Mouse (Mus musculus): ENCODE results near the gene 1700003F12Rik.

The 1700003F12Rik gene

DNA sequence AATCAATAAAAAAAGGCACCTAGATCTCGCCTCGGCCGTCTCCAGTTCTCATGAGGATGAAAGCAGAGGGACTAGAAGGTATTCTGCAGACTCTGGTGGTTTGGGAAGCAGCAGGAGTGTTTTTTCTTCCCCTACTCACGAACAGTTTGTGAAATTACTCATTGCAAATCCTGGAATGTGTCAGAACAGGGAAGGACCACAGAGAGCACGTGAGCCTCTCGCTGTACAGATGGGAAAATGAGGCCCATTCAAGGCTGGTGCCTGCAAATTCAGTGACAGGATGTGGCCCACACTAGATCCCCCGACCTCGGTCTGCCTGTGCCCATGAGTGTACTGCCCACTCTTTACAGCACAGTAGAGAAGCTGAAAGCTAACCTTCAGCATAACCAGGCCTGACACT is 25.1 kb downstream of the 1700003F12Rik start:
- peak; percentile 57 for DNase-seq (ENCODE audit: extremely low read depth, insufficient read length, low spot score)

DNA sequence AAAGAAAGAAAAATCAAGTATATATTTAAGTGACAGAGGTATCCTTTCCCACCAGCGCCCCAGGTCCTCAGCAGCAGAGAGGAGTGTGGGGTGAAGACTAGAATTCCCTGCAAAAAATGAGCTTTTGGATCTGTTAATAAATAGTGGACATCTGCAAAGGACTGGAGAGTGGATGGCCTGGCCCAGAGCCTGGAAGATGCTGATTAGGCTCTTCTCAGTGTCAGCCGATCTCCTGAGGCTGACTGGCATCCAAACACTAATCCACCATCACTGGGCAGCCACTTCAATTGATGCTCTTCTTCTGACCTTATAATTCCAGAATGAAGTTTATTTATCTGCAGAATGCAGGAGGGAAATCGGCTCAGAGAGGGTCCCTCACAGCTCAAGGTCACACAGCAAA is 26.1 kb downstream of the 1700003F12Rik start:
- DNase-seq (ENCODE audit: extremely low read depth, insufficient read length, low spot score): no peak

DNA sequence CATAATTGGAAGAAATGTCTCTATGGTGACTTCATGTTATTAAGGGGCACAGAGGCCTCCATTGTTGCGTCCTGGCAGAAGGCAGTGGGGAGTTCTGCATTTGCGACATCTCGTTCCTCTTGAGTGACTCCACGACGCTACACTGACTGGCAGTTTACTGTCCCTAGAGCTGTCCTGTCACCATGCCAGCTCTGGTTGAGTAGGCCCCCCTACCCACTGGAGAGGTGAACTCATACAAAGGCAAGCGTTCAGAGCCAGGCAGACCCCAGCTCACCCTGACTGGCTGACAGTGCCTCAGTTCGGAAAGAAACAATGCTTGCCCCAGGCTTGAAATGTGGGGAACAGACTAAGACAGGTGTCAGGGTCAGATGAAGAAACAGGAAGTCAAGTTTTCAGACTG is 27.4 kb downstream of the 1700003F12Rik start:
- DNase-seq (ENCODE audit: extremely low read depth, insufficient read length, low spot score): no peak

DNA sequence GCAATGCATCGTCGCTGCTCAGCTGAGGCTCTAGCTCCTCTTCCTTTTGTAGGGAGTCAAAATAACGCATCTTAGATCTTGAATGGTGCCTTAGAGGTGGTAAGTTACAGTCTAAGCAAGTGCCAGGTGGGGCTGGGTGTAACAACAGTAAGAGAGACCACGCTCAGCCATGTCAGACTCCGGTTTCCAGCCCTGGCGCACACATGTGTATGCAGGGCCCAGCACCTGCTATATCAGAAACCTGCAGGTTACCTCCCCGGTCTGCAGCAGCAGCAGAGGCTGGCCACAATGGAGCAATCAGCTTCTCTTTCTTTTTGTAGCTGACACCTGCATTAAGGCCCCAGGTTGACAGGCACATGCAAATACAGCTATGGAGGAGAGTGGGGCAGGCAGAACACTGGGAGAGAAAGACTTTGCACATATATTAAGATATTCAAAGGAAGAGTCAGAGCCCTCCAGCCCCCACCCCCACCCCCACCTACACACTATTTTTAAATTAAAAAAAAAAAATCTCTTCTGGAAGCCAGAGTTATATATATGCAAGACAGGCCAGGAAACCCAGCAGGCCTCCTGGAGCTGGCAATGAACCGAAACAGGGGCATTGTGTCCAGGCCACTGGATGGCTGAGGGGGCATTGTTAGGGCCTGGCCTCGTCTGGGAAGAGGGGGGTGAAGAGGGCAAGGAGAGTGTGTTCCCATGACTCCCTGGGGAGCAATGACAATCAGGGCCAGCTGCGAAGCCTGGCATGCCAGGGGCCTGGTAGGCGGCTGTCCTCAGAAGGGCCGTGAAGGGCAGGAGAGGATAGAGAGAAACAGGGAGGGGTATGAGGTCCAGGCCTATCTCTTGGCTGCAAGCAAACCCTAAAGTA is 30.2 kb downstream of the 1700003F12Rik start:
- no peak for DNase-seq (ENCODE audit: extremely low read depth, insufficient read length, low spot score)

DNA sequence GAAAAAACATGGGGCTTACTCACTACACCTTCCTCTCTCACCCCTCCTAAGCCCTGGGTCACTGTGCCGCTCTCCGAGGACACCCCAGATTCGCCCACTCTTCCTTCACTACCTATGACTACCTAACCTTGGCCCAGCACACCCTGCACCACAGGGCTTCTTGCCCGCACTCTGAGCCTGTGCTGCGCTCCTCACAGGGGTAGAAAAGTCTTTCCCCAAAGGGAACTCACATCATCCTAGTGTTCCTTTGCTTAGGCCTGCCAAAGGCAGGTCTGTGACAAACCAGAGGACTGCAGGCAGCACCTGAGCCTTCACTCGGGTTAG is 30.8 kb downstream of the 1700003F12Rik start:
- no peak for DNase-seq (ENCODE audit: extremely low read depth, insufficient read length, low spot score)

DNA sequence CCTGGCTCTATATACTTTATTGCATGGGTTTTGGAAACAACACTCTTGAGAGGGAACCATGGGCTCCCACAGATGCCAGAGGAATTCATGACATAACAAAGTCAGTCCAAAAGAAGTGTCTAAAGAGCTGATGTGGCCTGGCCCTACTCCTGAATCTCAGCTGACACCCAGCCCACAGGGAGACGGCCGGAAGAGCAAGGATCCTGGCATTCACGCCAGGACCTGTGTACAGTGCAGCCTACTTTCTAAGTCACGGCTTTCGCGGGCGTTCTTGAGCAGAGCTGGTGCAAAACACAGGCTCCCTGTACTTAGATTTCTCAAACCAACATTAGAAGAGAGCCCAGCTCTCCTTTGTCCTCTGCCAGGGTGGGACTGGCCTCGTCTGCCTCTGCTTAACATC is 33.7 kb downstream of the 1700003F12Rik start:
- DNase-seq (ENCODE audit: extremely low read depth, insufficient read length, low spot score): peak; percentile 40

DNA sequence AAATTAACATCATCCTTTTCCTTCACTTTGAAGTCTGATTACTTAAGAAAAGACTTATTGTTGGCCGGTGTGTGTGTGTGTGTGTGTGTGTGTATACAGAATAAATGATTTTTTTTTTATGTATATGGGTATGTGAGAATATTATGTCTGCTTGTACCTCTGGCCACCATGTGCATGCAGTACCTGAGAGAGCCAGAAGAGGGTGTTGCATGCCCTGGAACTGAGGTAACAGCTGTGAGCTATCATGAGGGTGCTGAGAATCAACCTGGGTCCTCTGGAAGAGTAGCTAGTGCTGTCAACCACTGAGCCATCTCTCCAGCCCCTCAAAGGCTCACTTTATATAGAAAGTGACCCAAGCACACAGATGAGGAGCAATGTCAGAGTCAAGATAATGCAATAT is 34.5 kb downstream of the 1700003F12Rik start:
- DNase-seq (ENCODE audit: extremely low read depth, insufficient read length, low spot score): no peak

DNA sequence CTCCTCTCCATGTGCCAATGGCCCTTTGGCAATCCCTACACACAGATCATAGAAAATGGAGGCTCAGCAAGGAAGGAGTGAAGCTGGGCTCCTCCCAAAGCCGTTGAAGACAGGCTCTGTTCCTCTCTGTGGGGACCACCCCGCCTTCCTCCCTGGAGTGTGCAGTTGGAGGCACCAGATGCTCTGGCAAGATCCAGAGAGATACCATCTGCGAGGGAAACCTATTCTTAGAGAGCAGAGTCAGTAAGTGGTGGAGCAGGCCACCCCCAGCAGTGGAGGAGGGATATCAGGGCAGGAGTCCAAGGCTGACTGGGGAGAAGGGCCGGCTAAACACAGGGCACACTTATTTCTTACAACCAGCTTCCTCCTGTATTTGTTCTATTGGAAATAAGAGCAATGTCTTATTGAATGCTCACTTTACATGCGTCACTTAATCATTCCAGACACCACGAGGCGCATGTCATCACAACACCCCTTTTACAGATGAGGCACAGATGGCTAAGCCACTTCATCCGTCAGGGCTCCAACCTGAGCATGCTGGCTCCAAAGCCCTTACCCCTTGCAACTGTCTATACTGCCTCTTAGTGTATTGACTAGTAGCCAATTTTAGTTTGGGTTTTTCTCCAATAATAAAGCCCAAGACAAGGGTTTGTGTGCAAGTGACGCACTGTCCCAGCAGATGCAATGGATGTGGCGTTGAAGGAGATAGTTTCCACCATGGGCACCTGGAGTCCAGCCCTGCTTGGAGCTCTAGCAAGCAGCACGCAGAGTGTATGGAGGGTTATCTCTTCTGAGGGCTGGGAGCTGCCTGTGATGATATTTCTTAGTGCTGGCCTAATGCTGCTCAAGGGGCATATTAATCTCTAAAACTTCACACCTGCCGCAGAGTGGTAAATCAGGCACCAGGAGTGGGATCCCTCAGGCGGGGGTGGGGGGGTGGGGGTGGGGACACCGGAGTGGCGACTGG is 37.3 kb downstream of the 1700003F12Rik start:
- no peak for DNase-seq (ENCODE audit: extremely low read depth, insufficient read length, low spot score)

DNA sequence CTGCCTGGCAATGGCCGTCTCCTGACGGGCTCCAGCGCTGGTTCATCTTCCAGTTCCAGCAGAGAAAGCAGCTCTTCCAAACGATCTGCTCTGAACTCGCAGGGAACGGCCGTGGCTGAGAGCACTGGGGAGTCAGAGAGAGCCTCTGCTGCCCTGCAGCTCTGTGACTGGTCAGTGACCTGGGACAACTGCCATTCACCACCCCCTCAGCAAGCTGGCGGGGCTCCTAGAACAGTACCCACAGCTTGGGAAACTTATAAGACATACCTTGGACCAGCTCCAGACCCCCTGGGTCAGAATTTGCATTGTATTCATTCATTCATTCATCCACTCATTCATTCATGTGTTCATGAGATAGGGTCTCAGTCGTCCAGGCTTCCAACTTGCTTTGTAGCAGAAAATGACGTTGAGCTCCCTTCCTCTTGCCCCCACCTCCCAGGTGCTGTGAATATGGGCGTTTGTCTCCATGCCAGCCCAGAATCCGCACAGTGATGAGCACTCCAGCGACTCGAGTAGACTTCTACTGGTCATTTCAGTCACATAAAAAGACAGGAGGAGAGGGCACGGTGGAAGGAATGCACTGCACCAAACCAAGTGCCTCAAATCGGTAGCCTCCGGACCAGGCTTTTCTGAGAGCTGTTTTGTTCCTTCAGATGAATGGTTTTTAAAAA is 38.2 kb downstream of the 1700003F12Rik start:
- DNase-seq (ENCODE audit: extremely low read depth, insufficient read length, low spot score): no peak

DNA sequence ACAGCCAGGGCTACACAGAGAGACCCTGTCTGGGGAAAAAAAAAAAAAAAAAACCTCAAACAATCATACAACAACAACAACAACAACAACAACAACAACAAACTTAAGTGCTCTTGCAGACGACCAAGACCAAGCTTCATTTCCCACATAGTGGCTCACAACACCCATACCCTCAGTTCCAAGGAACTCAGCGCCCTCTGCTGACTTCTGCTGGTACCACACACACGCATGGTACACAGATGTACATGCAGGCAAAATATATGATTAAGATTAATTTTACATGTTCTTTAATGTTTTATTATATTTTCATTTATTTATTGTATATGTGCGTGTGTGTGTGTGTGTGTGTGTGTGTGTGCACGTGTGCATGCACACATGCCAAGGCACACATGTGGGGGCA is 39.5 kb downstream of the 1700003F12Rik start:
- no peak for DNase-seq (ENCODE audit: extremely low read depth, insufficient read length, low spot score)

DNA sequence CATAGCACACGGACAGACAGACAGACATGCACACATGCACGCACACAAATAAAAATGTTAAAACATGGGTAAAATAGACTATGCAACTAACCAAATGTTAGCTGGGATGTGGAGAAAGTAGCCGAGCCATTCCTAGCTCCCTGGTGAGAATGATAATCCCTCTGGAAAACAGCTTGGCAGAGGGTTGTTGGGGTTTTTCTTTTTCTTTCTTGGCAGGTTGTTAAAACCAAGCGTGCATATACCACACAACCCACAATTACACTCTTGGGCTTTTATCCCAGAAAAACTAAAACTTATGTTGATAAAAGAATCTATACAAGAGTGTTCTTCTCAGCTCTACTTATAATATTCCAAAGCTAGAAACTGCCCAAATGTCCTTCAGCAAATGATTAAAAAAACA is 42.2 kb downstream of the 1700003F12Rik start:
- no peak for DNase-seq (ENCODE audit: extremely low read depth, insufficient read length, low spot score)

DNA sequence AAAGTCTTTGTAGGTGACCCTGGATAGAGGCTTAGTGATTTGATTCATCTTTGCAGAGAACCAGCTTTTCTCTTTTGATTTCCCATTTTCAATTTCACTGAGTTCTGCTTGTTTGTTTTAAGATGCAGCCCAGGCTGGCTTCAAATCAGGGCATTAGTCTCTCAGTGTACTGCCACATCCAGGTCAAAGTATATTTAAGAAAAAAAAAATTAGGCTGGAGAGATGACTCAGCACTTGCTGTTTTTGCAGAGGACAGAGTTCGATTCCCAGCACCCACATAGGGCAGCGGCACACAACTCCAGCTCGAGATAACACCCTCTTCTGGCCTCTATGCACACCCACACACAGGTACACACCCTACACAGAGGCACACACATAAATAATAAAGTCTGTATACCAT is 44.4 kb downstream of the 1700003F12Rik start:
- DNase-seq (ENCODE audit: extremely low read depth, insufficient read length, low spot score): no peak

DNA sequence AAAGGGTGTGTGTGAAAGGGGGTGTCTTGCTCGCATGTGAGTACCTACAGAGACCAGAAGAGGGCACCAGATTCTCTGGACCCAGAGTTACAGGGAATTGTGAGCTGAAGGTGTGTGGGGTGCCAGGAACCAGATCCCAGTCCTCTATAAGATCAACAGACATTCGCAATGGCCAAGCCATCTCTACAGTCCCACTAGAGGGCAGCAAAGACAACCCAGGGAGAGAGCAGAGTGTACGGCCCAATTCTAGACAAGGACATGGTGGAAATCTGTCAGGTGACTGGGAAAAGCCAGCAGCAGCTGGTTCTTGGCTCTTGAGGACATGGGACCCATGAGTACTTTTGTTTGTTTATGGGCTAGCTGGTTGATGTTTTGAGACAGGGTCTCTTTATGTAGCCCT is 46.1 kb downstream of the 1700003F12Rik start:
- DNase-seq (ENCODE audit: extremely low read depth, insufficient read length, low spot score): no peak

DNA sequence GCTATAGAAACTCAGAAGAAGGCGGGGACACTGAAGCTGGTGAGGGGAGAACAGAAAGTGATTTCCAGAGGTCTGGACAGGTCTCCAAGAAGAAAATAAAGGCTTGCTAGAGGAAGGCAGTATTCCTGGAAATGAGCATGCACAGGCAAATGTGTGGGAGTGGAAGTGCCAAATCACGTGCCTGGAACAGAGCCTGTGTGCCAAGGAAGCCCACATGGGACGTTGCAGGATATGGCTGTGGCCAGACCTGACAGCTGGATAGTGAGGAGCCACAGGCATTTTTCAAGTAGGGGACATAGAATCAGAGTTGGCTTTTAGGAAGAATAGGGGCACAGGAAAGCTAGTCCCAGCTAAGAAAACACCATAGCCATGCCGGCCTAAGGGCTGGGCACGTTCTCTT is 48.9 kb downstream of the 1700003F12Rik start:
- DNase-seq (ENCODE audit: extremely low read depth, insufficient read length, low spot score): no peak

DNA sequence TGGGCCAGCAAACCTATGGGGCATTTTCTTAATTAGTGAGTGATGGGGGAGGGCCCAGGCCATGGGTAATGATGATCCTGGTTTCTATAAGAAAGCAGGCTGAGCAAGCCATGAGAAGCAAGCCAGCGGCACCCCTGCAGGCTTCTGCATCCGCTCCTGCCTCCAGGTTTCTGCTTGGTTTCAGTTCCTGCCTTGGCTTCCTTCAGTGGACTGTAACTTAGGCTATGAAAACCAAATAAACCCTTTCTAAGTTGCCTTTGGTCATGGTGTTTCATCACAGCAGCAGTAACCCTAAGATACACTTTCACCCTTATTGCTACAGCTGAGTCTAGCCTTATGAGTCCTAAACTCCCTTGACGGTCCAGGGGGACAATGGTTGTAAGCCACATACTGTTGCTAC is 50.5 kb downstream of the 1700003F12Rik start:
- no peak for DNase-seq (ENCODE audit: extremely low read depth, insufficient read length, low spot score)
